Mouse (Mus musculus) MEL (cell line): ENCODE data around the gene Aldh8a1. TPM values are rescaled to one million over a fixed set of nuclear protein-coding genes. Genes with fewer than 3 reads are reported as not detected.

Experiments
- DNase-seq: peaks from one replicate; pipeline ENCODE4 v3.0.0; 2011; ENCODE audit warnings: low read depth, low spot score
- H3K27ac ChIP-seq: 2 replicates; pipeline ENCODE4 v1.5.1; 2012; ENCODE audit warnings: low read depth, mild to moderate bottlenecking, control low read depth, low read length, moderate library complexity; ENCODE audit not compliant: control insufficient read depth
- H3K27me3 ChIP-seq, 2 experiments: fragments of 150-350 bp in 1 of 2; sonication (generic) in 1 of 2; 2 replicates each; pipeline ENCODE4 v1.6.1; 2012; ENCODE audit warnings: low read length in 2 of 2, mild to moderate bottlenecking in 2 of 2, improper control_type of control experiment in 1 of 2, moderate library complexity in 1 of 2; ENCODE audit not compliant: insufficient read depth in 2 of 2, control insufficient read depth in 1 of 2
- H3K36me3 ChIP-seq, 2 experiments: 2 replicates each; pipeline ENCODE4 v1.6.1; 2012 to 2014; ENCODE audit warnings: low read length in 2 of 2, improper control_type of control experiment in 1 of 2, inconsistent platforms in 1 of 2, mild to moderate bottlenecking in 1 of 2; ENCODE audit not compliant: insufficient read depth in 2 of 2, control insufficient read depth in 1 of 2
- H3K4me1 ChIP-seq, 2 experiments: fragments of 150-350 bp in 1 of 2; sonication (generic) in 1 of 2; 2 replicates each; pipeline ENCODE4 v1.6.1; 2012; ENCODE audit warnings: low read length in 2 of 2, improper control_type of control experiment in 1 of 2, mild to moderate bottlenecking in 1 of 2; ENCODE audit not compliant: insufficient read depth in 2 of 2, control insufficient read depth in 1 of 2
- H3K4me3 ChIP-seq, 2 experiments: fragments of 150-350 bp in 1 of 2; sonication (generic) in 1 of 2; 2 replicates each; pipeline ENCODE4 v1.5.1; 2012; ENCODE audit warnings: low read depth in 2 of 2, low read length in 2 of 2, mild to moderate bottlenecking in 2 of 2, moderate library complexity in 2 of 2, control low read depth in 1 of 2, improper control_type of control experiment in 1 of 2; ENCODE audit not compliant: control insufficient read depth in 1 of 2, insufficient read depth in 1 of 2
- H3K79me2 ChIP-seq: 2 replicates; pipeline ENCODE4 v1.6.1; 2012; ENCODE audit warnings: mild to moderate bottlenecking, low read length, moderate library complexity; ENCODE audit not compliant: control insufficient read depth, poor library complexity, insufficient read depth
- H3K9ac ChIP-seq: 2 replicates; pipeline ENCODE4 v1.6.1; 2012; ENCODE audit warnings: low read depth, mild to moderate bottlenecking, control low read depth, low read length, moderate library complexity; ENCODE audit not compliant: control insufficient read depth, poor library complexity, severe bottlenecking
- H3K9me3 ChIP-seq: fragments of 150-350 bp; sonication (generic); replicated peaks from 2 replicates; pipeline ENCODE4 v1.6.1; 2012; ENCODE audit warnings: mild to moderate bottlenecking, low read length, improper control_type of control experiment, moderate library complexity; ENCODE audit not compliant: insufficient read depth
- EP300 ChIP-seq, 2 experiments: IDR thresholded peaks; 2 replicates each; pipeline ENCODE4 v1.6.1; 2011; ENCODE audit warnings: improper control_type of control experiment in 2 of 2, low read length in 2 of 2, low read depth in 1 of 2, mild to moderate bottlenecking in 1 of 2
- GATA1 ChIP-seq: IDR thresholded peaks from 2 replicates; pipeline ENCODE4 v1.6.1; 2011; ENCODE audit warnings: low read depth, low read length, improper control_type of control experiment
- JUND ChIP-seq: IDR thresholded peaks from 2 replicates; pipeline ENCODE4 v1.6.1; 2011; ENCODE audit warnings: low read depth, mild to moderate bottlenecking, improper control_type of control experiment, low read length
- KAT2A ChIP-seq: conservative IDR thresholded peaks from 2 replicates; pipeline ENCODE4 v1.6.1; 2012; ENCODE audit warnings: low read depth, low read length, improper control_type of control experiment, inconsistent platforms
- MAX ChIP-seq: IDR thresholded peaks from 2 replicates; pipeline ENCODE4 v1.6.1; 2011; ENCODE audit warnings: low read length, improper control_type of control experiment
- MYB ChIP-seq: IDR thresholded peaks from 2 replicates; pipeline ENCODE4 v1.6.1; 2011; ENCODE audit warnings: mild to moderate bottlenecking, low read depth, low read length, improper control_type of control experiment
- NRF1 ChIP-seq: IDR thresholded peaks from 2 replicates; pipeline ENCODE4 v1.6.1; 2014; ENCODE audit warnings: low read depth, mild to moderate bottlenecking, inconsistent platforms, low read length, improper control_type of control experiment, moderate library complexity; ENCODE audit not compliant: poor library complexity, insufficient read depth, severe bottlenecking
- POLR2AphosphoS2 ChIP-seq: IDR thresholded peaks from 2 replicates; pipeline ENCODE4 v1.6.1; 2011; ENCODE audit warnings: low read length, improper control_type of control experiment
- POLR2AphosphoS5 ChIP-seq: IDR thresholded peaks from 2 replicates; pipeline ENCODE4 v1.6.1; 2012; ENCODE audit warnings: low read depth, borderline replicate concordance, mild to moderate bottlenecking, inconsistent platforms, low read length, moderate library complexity, mixed read lengths
- RAD21 ChIP-seq: IDR thresholded peaks from 2 replicates; pipeline ENCODE4 v1.6.1; 2011; ENCODE audit warnings: mild to moderate bottlenecking, low read depth, low read length, improper control_type of control experiment
- SMC3 ChIP-seq: IDR thresholded peaks from 2 replicates; pipeline ENCODE4 v1.6.1; 2011; ENCODE audit warnings: low read depth, low read length, improper control_type of control experiment
- TAL1 ChIP-seq: IDR thresholded peaks from 2 replicates; pipeline ENCODE4 v1.6.1; 2012; ENCODE audit warnings: mild to moderate bottlenecking, inconsistent platforms, low read length, moderate library complexity, mixed read lengths
- TCF12 ChIP-seq: IDR thresholded peaks from 2 replicates; pipeline ENCODE4 v1.6.1; 2014; ENCODE audit warnings: low read depth, mild to moderate bottlenecking, inconsistent platforms, low read length, improper control_type of control experiment, moderate library complexity
- USF2 ChIP-seq, 2 experiments: IDR thresholded peaks; 2 replicates each; pipeline ENCODE4 v1.6.1; 2011 to 2012; ENCODE audit warnings: improper control_type of control experiment in 2 of 2, low read length in 2 of 2, borderline replicate concordance in 1 of 2, inconsistent platforms in 1 of 2, low read depth in 1 of 2, mild to moderate bottlenecking in 1 of 2; ENCODE audit not compliant: insufficient read depth in 1 of 2
- ZKSCAN1 ChIP-seq: IDR thresholded peaks from 2 replicates; pipeline ENCODE4 v1.6.1; 2012; ENCODE audit warnings: low read depth, mild to moderate bottlenecking, inconsistent platforms, low read length, improper control_type of control experiment, moderate library complexity
- polyA plus RNA-seq, 2 experiments: library from polyadenylated mRNA; stranded (reverse) in 1 of 2; unstranded in 1 of 2; fragments of >175 nt in 1 of 2; fragments of >200 nt in 1 of 2; gene quantifications; 2 replicates each; pipeline versions ENCODE4 v1.2.1 to v1.2.4; 2012; ENCODE audit warnings: low replicate concordance in 2 of 2, low read depth in 1 of 2; ENCODE audit not compliant: insufficient read length in 2 of 2, insufficient read depth in 1 of 2, missing spikeins in 1 of 2
- total RNA-seq: library from RNA; depleted of rRNA; stranded (reverse); fragments of 300-350 nt; gene quantifications from 2 replicates; pipeline ENCODE4 v1.2.3, GENCODE M21; 2012

The Aldh8a1 gene
- total and polyA plus RNA-seq, 3 experiments = 0.04 to 0.07 TPM; not detected in 1

DNA sequence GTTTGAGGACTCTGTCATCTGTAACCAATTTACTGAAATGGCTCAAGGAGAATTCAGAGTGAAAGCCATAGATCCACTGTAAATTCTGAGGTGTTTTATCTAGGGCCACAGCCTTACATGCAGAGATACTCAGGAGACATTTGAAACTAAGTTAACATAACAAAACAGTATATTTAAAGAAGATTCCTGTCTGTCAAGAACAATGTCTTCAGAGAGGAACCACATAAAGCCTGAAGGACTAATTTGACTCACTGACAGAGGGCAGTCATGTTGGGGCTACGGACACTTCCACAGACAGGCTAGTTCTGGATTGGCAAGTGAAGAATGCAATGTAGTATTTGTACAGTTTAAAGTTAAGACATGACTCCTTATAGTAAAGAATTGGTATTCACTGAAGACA, 62.2 kb downstream of the Aldh8a1 start:
- TF ChIP-seq TCF12 (no peak), TAL1 (no peak)
- Histone ChIP-seq H3K36me3 (no peaks in the 10 kb centered on the region), H3K4me1 (no peaks in the 10 kb centered on the region), H3K27me3 (no peaks in the 10 kb centered on the region), H3K27ac (no peak overlapping the region), H3K79me2 (no peaks in the 10 kb centered on the region), H3K4me3 (no peak overlapping the region), H3K9ac (no peak overlapping the region), H3K9me3 (no peaks in the 10 kb centered on the region)
- no peak for DNase-seq

DNA sequence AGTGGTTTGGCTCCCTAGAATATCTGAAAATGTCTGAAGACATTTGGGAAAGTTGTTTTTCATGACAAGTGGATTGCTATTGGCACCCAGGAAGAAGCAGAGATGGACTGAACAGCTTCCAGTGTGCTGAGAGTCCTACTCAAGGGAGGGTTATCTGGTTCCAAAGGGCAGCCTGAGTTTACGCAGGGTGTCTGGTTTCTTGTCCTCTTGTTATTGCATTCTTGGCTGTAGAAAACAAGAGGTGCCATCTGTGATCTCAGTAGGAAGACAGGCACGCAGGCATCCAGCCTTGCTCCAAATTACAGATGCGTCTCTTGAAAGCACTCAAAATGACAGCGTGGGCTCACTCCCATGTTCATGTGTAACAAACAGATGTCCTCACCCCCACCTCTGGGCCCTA, 63.9 kb downstream of the Aldh8a1 start:
- Histone ChIP-seq H3K4me3 (no peak overlapping the region), H3K9me3 (no peaks in the 10 kb centered on the region), H3K36me3 (no peaks in the 10 kb centered on the region), H3K79me2 (no peaks in the 10 kb centered on the region), H3K4me1 (no peaks in the 10 kb centered on the region), H3K27ac (no peak overlapping the region), H3K27me3 (no peaks in the 10 kb centered on the region), H3K9ac (no peak overlapping the region)
- TF ChIP-seq TCF12 (no peak), NRF1 (no peak), RAD21 (no peak)
- no peak for DNase-seq

DNA sequence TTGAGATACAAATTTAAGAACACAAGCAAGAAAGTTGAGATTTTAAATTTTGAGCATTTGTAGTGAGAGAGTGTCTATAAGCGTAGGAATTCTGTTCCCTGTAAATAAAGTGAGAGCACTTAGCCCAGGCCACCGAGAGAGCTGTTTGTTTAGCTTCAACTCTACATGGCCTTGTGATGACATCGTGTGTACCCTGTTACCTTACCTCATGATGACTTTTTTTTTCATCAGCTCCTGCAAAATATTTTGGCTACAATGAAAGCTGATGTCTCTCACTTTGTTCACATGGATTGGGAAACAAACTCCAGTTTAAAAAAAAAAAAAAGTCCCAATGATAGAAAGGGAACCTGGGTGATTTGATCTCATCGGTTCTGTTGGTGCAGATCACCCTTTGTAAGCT, 64.6 kb downstream of the Aldh8a1 start:
- H3K9ac ChIP-seq = no peak overlapping the region
- H3K4me3 ChIP-seq = no peak overlapping the region
- TF ChIP-seq MYB = no peak
- no peak for TF ChIP-seq KAT2A
- no peak for TF ChIP-seq POLR2AphosphoS5
- no peak for TF ChIP-seq SMC3
- TF ChIP-seq EP300 (IDR thresholded peaks at IDR 0.05; ENCODE audit: low read depth in 1 of 2, low read length in 2 of 2) = no peak
- TF ChIP-seq POLR2AphosphoS2 = no peak
- no peak for TF ChIP-seq MAX
- no peak for TF ChIP-seq JUND
- no peak for TF ChIP-seq GATA1
- no peak for TF ChIP-seq NRF1
- TF ChIP-seq ZKSCAN1 = no peak
- TF ChIP-seq USF2 (IDR thresholded peaks at IDR 0.05; ENCODE audit: borderline replicate concordance in 1 of 2, insufficient read depth in 1 of 2, low read depth in 1 of 2, low read length in 2 of 2) = no peak
- no peaks in the 10 kb centered on the region for H3K9me3 ChIP-seq
- H3K4me1 ChIP-seq = no peaks in the 10 kb centered on the region
- no peak for DNase-seq
- H3K79me2 ChIP-seq = no peaks in the 10 kb centered on the region
- H3K36me3 ChIP-seq = no peaks in the 10 kb centered on the region
- H3K27me3 ChIP-seq = no peaks in the 10 kb centered on the region
- no peak overlapping the region for H3K27ac ChIP-seq
